Mouse (Mus musculus) intestine, postnatal 0 days (tissue): ENCODE measurements around the gene Kiss1r. TPM values are rescaled to one million over a fixed set of nuclear protein-coding genes. Genes with fewer than 3 reads are reported as not detected.
"Not testable (repeated sequence)": the region's sequence is repeated elsewhere in the genome, so short reads cannot be mapped to it uniquely, and the experiment has no call there.

Experiments used
- ATAC-seq: fragments of 200-750 bp; cut with Nextera tagmentation; 2 replicates; pipeline ENCODE4 v1.8.0; 2017; ENCODE audit warnings: mild to moderate bottlenecking, moderate TSS enrichment, moderate library complexity
- H3K27ac ChIP-seq: fragments of 300-500 bp; sonication (generic); 2 replicates; pipeline ENCODE4 v1.5.1; 2014; ENCODE audit warnings: mild to moderate bottlenecking, low read depth, low read length, moderate library complexity
- H3K27me3 ChIP-seq: fragments of 300-500 bp; sonication (generic); replicated peaks from 2 replicates; pipeline ENCODE4 v1.6.1; 2014; ENCODE audit warnings: low read length, mixed read lengths; ENCODE audit not compliant: control insufficient read depth, insufficient read depth
- H3K36me3 ChIP-seq: fragments of 300-500 bp; sonication (generic); 2 replicates; pipeline ENCODE4 v1.6.1; 2014; ENCODE audit warnings: mild to moderate bottlenecking, moderate library complexity; ENCODE audit not compliant: control insufficient read depth, insufficient read depth
- H3K4me1 ChIP-seq: fragments of 300-500 bp; sonication (generic); replicated peaks from 2 replicates; pipeline ENCODE4 v1.6.1; 2014; ENCODE audit warnings: antibody characterized with exemption, low read length, mixed read lengths; ENCODE audit not compliant: control insufficient read depth, insufficient read depth
- H3K4me2 ChIP-seq: fragments of 300-500 bp; sonication (generic); replicated peaks from 2 replicates; pipeline ENCODE4 v1.6.1; 2014; ENCODE audit warnings: low read depth, mild to moderate bottlenecking, moderate library complexity
- H3K4me3 ChIP-seq: fragments of 300-500 bp; sonication (generic); 2 replicates; pipeline ENCODE4 v1.5.1; 2014; ENCODE audit warnings: low read depth, low read length
- H3K9ac ChIP-seq: fragments of 300-500 bp; sonication (generic); 2 replicates; pipeline ENCODE4 v1.6.1; 2014; ENCODE audit warnings: mild to moderate bottlenecking, low read depth, low read length
- H3K9me3 ChIP-seq: fragments of 300-500 bp; sonication (generic); 2 replicates; pipeline ENCODE4 v1.6.1; 2016; ENCODE audit warnings: mixed run types; ENCODE audit not compliant: control insufficient read depth
- CTCF ChIP-seq: sonication (generic); IDR thresholded peaks from 2 replicates; pipeline ENCODE4 v1.5.1; 2016; ENCODE audit warnings: low read depth, mild to moderate bottlenecking, control low read depth, antibody characterized with exemption, moderate library complexity
- WGBS: fragments of 180-500 bp; shearing (Covaris S2); extraction: QIAGEN DNeasy Blood & Tissue Kit; methylation state at CpG from one replicate; pipeline ENCODE4 v1.1.7; 2014; 5-methylcytosine and 5-hydroxymethylcytosine counted together
- polyA plus RNA-seq: library from polyadenylated mRNA; unstranded; fragments of >200 nt; fragmentation: Nextera tagmentation; extraction: Ambion mirVana; gene quantifications from 2 replicates; pipeline ENCODE4 v1.2.1, GENCODE M21; 2015

Kiss1r gene
- polyA plus RNA-seq, 1 experiment from 2014 or later, result 0.47 TPM

- H3K9ac ChIP-seq, result no peak overlapping the region
- no peak overlapping the region for H3K4me3 ChIP-seq
- peaks cover 20% of the 10 kb centered on the region for H3K4me1 ChIP-seq
- no peak overlapping the region for H3K27ac ChIP-seq
- ATAC-seq, result no peak
- peaks cover 48% of the 10 kb centered on the region for H3K36me3 ChIP-seq
- TF ChIP-seq CTCF, result no peak
- H3K27me3 ChIP-seq, result no peaks in the 10 kb centered on the region
- H3K4me2 ChIP-seq, result no peak overlapping the region
- no peaks in the 10 kb centered on the region for H3K9me3 ChIP-seq
- WGBS, result 62% methylated on average over 4 of the region's 4 CpGs
Observed at GRCm38 (mm10) chr10:79949873-79950272, 33.1 kb downstream of the Kiss1r start.

- no peak overlapping the region for H3K9ac ChIP-seq
- H3K4me3 ChIP-seq, result no peak overlapping the region
- no peak for ATAC-seq
- peaks cover 48% of the 10 kb centered on the region for H3K36me3 ChIP-seq
- no peak overlapping the region for H3K4me2 ChIP-seq
- peaks cover 18% of the 10 kb centered on the region for H3K4me1 ChIP-seq
- no peak for TF ChIP-seq CTCF
- no peak overlapping the region for H3K27ac ChIP-seq
- WGBS, result 87% methylated on average over 18 of the region's 18 CpGs
- no peaks in the 10 kb centered on the region for H3K9me3 ChIP-seq
- no peaks in the 10 kb centered on the region for H3K27me3 ChIP-seq
Observed at GRCm38 (mm10) chr10:79950661-79951060, 33.9 kb downstream of the Kiss1r start.

- H3K36me3 ChIP-seq, result peaks cover 40% of the 10 kb centered on the region
- H3K9ac ChIP-seq, result no peak overlapping the region
- 90% methylated on average over 6 of the region's 6 CpGs for WGBS
- no peaks in the 10 kb centered on the region for H3K4me1 ChIP-seq
- no peak overlapping the region for H3K4me3 ChIP-seq
- no peak overlapping the region for H3K27ac ChIP-seq
- no peak overlapping the region for H3K4me2 ChIP-seq
- H3K27me3 ChIP-seq, result no peaks in the 10 kb centered on the region
- H3K9me3 ChIP-seq, result no peaks in the 10 kb centered on the region
- ATAC-seq, result no peak
- peak; percentile 85 for TF ChIP-seq CTCF
Observed at GRCm38 (mm10) chr10:79953946-79954345, 37.2 kb downstream of the Kiss1r start.

- Histone ChIP-seq H3K27me3 (no peaks in the 10 kb centered on the region), H3K36me3 (peaks cover 23% of the 10 kb centered on the region), H3K9me3 (no peaks in the 10 kb centered on the region), H3K4me1 (no peaks in the 10 kb centered on the region), H3K4me2 (no peak overlapping the region), H3K4me3 (no peak overlapping the region), H3K9ac (no peak overlapping the region), H3K27ac (no peak overlapping the region)
- no peak for TF ChIP-seq CTCF
- ATAC-seq, result no peak
- 75% methylated on average over 9 of the region's 9 CpGs for WGBS
Observed at GRCm38 (mm10) chr10:79955691-79956090, 38.9 kb downstream of the Kiss1r start.

GRCm38 (mm10) chr10:79956643-79957154 is 39.9 kb downstream of the Kiss1r start:
- no peak for TF ChIP-seq CTCF
- 43% methylated on average over 4 of the region's 4 CpGs for WGBS
- no peak for ATAC-seq

GRCm38 (mm10) chr10:79958140-79958816 is 41.5 kb downstream of the Kiss1r start:
- peak; percentile 100 for TF ChIP-seq CTCF
- Histone ChIP-seq H3K4me2 (peak overlapping the region; percentile 57), H3K9me3 (no peaks in the 10 kb centered on the region), H3K4me1 (no peaks in the 10 kb centered on the region), H3K9ac (no peak overlapping the region), H3K27ac (no peak overlapping the region), H3K4me3 (no peak overlapping the region; the same call in 1 of the 2 replicates), H3K36me3 (peaks cover 10% of the 10 kb centered on the region), H3K27me3 (no peaks in the 10 kb centered on the region)
- ATAC-seq, result 0 out of 2 replicates have a peak, but pooled peaks have one; percentile 15
- 6% methylated on average over 21 of the region's 21 CpGs for WGBS

More at GRCm38 (mm10) chr10:79956643-79957154, 39.9 kb downstream of the Kiss1r start:
- no peaks in the 10 kb centered on the region for H3K9me3 ChIP-seq
- no peak overlapping the region for H3K4me3 ChIP-seq
- no peaks in the 10 kb centered on the region for H3K4me1 ChIP-seq
- no peak overlapping the region for H3K27ac ChIP-seq
- no peak overlapping the region for H3K9ac ChIP-seq
- no peaks in the 10 kb centered on the region for H3K27me3 ChIP-seq
- no peak overlapping the region for H3K4me2 ChIP-seq
- H3K36me3 ChIP-seq, result peaks cover 13% of the 10 kb centered on the region

GRCm38 (mm10) chr10:79959412-79959811 is 42.6 kb downstream of the Kiss1r start:
- H3K27me3 ChIP-seq, H3K27ac ChIP-seq, H3K9me3 ChIP-seq, H3K9ac ChIP-seq, H3K4me1 ChIP-seq: not testable (repeated sequence)
- WGBS, result 27% methylated on average over 10 of the region's 10 CpGs
- ATAC-seq, result 0 out of 2 replicates have a peak, but pooled peaks have one; percentile 26
- peak overlapping the region; percentile 84 for H3K4me2 ChIP-seq
- H3K4me3 ChIP-seq, result peak overlapping the region; percentile 85; the same call in 1 of the 2 replicates
- H3K36me3 ChIP-seq, result peaks cover 11% of the 10 kb centered on the region
